Mouse (Mus musculus) myocyte (in vitro differentiated cells): ENCODE measurements at regions not wholly inside any gene's neighbourhood (a gene's known extent, or its start where the extent isn't known, plus 50 kb on each side); places are given as distances from the start of the nearest gene placed in this dataset.

ENCODE experiments used
- MAX ChIP-seq: IDR thresholded peaks from one replicate; pipeline ENCODE4 v1.6.1; 2011; ENCODE audit warnings: low read depth, mild to moderate bottlenecking, control low read depth
- MYOD1 ChIP-seq, 3 experiments: IDR thresholded peaks; one replicate each; pipeline ENCODE4 v1.6.1; 2011; ENCODE audit warnings: control low read depth in 2 of 3, low read depth in 2 of 3, mild to moderate bottlenecking in 2 of 3, moderate library complexity in 1 of 3; ENCODE audit not compliant: insufficient read length in 2 of 3, control insufficient read depth in 1 of 3
- POLR2A ChIP-seq: IDR thresholded peaks from one replicate; pipeline ENCODE4 v1.6.1; 2011; ENCODE audit warnings: low read depth, mild to moderate bottlenecking, control low read depth, moderate library complexity; ENCODE audit not compliant: insufficient read length

DNA sequence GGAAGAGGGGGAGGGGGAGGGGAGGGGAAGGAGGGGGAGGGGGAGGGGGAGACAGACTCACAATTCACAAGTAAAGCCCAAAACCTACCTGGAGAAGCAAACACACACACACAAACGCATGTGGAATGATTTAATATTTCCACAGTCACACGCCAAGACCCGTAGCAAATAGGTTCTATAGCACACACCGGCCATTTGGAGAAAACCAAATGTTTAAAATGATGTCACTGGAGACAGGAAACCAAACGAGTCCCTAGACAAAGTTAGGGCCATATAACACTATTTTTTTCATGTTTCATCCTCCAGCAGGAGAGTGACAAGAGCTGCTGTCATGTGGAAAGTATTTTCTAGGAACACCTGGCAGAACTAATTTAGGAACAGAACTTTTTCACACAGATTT lies 175.9 kb upstream of the Lrig1 start:
- TF ChIP-seq MYOD1 (IDR thresholded peaks at IDR 0.05; ENCODE audit: control insufficient read depth in 1 of 3, insufficient read length in 2 of 3, low read depth in 2 of 3) (no peak), POLR2A (no peak), MAX (no peak)
